Mouse (Mus musculus): ENCODE results near the gene Cdh20.

DNA sequence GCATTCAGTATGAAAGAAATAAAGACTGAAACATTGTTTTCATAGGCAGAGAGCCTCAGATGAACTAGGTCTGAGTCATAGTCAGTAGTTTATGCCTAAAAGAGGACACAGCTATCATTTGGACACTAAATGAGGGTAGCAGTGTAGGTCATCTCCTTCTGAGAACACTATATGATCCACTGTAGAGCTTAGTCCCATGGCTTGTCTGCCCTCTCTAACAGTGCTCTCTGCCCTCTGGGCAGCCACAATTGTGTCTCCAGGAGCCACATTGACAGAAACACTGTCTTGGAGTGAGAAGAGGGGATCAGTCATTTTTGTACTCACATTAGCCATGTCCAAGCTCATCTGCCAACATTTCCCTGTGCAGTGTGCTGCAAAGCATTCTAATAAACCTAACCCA, 70.7 kb downstream of the Cdh20 start:
- no peak for TF ChIP-seq POLR2A (IDR thresholded peaks at IDR 0.05; ENCODE audit: low read depth, low read length)
- TF ChIP-seq CTCF (IDR thresholded peaks at IDR 0.05; ENCODE audit: borderline replicate concordance, insufficient read depth, low read length), result no peak

All from embryonic fibroblast, embryonic 13.5 days (primary cell).